Mouse (Mus musculus): ENCODE measurements around the gene Lrrk1.

Gene Lrrk1

GRCm38 (mm10) chr7:66250030-66250429 is 138.1 kb downstream of the Lrrk1 start:
- DNase-seq (ENCODE audit: low spot score) = peak; percentile 48

GRCm38 (mm10) chr7:66249426-66249825 is 138.7 kb downstream of the Lrrk1 start:
- DNase-seq (ENCODE audit: low spot score) = no peak

- no peak for DNase-seq (ENCODE audit: low spot score)
Measured at GRCm38 (mm10) chr7:66249020-66249419, 139.1 kb downstream of the Lrrk1 start.

- no peak for DNase-seq (ENCODE audit: low spot score)
Measured at GRCm38 (mm10) chr7:66248270-66248669, 139.9 kb downstream of the Lrrk1 start.

- DNase-seq (ENCODE audit: low spot score) = no peak
Measured at GRCm38 (mm10) chr7:66247274-66248021, 140.7 kb downstream of the Lrrk1 start.

GRCm38 (mm10) chr7:66246716-66247235 is 141.4 kb downstream of the Lrrk1 start:
- DNase-seq (ENCODE audit: low spot score) = no peak

GRCm38 (mm10) chr7:66245646-66246045 is 142.5 kb downstream of the Lrrk1 start:
- DNase-seq (ENCODE audit: low spot score) = no peak

GRCm38 (mm10) chr7:66243766-66244325 is 144.3 kb downstream of the Lrrk1 start:
- DNase-seq (ENCODE audit: low spot score) = no peak

- DNase-seq (ENCODE audit: low spot score) = no peak
Measured at GRCm38 (mm10) chr7:66241855-66242412, 146.2 kb downstream of the Lrrk1 start.

- no peak for DNase-seq (ENCODE audit: low spot score)
Measured at GRCm38 (mm10) chr7:66238157-66238556, 150.0 kb downstream of the Lrrk1 start.

GRCm38 (mm10) chr7:66233947-66234516 is 154.1 kb downstream of the Lrrk1 start:
- no peak for DNase-seq (ENCODE audit: low spot score)

GRCm38 (mm10) chr7:66233141-66233946 is 154.8 kb downstream of the Lrrk1 start:
- DNase-seq (ENCODE audit: low spot score) = no peak

- no peak for DNase-seq (ENCODE audit: low spot score)
Measured at GRCm38 (mm10) chr7:66231861-66232260, 156.3 kb downstream of the Lrrk1 start.

- no peak for DNase-seq (ENCODE audit: low spot score)
Measured at GRCm38 (mm10) chr7:66230638-66231550, 157.3 kb downstream of the Lrrk1 start.

GRCm38 (mm10) chr7:66230246-66230637 is 157.9 kb downstream of the Lrrk1 start:
- no peak for DNase-seq (ENCODE audit: low spot score)

- DNase-seq (ENCODE audit: low spot score) = no peak
Measured at GRCm38 (mm10) chr7:66229433-66229832, 158.7 kb downstream of the Lrrk1 start.

- no peak for DNase-seq (ENCODE audit: low spot score)
Measured at GRCm38 (mm10) chr7:66228610-66228920, 159.6 kb downstream of the Lrrk1 start.

- DNase-seq (ENCODE audit: low spot score) = no peak
Measured at GRCm38 (mm10) chr7:66227814-66228609, 160.1 kb downstream of the Lrrk1 start.

- no peak for DNase-seq (ENCODE audit: low spot score)
Measured at GRCm38 (mm10) chr7:66225881-66226280, 162.3 kb downstream of the Lrrk1 start.

GRCm38 (mm10) chr7:66224541-66224940 is 163.6 kb downstream of the Lrrk1 start:
- DNase-seq (ENCODE audit: low spot score) = no peak
